Mouse (Mus musculus): ENCODE data around the gene Syngr4.
A peak's percentile ranks its signal among the peaks of the same experiment; 100 is the strongest.
"Not testable (repeated sequence)": the region's sequence is repeated elsewhere in the genome, so short reads cannot be mapped to it uniquely, and the experiment has no call there.

Gene Syngr4

GRCm38 (mm10) chr7:45896517-45897257 is at the start of gene Syngr4, which contains the start of gene Tmem143:
Gene Syngr4, minus strand, starts transcription at chr7:45896714.
Gene Tmem143, plus strand, starts transcription at chr7:45896941.
- DNase-seq (ENCODE audit: low spot score) = peak; percentile 97

GRCm38 (mm10) chr7:45943280-45943679 is 46.8 kb upstream of the Syngr4 start:
- DNase-seq (ENCODE audit: low spot score) = not testable (repeated sequence)

GRCm38 (mm10) chr7:45941986-45942385 is 45.5 kb upstream of the Syngr4 start:
- DNase-seq (ENCODE audit: low spot score) = no peak

GRCm38 (mm10) chr7:45939836-45940235 is 43.3 kb upstream of the Syngr4 start:
- no peak for DNase-seq (ENCODE audit: low spot score)

GRCm38 (mm10) chr7:45935114-45935513 is 38.6 kb upstream of the Syngr4 start:
- DNase-seq (ENCODE audit: low spot score) = no peak

- DNase-seq (ENCODE audit: low spot score) = not testable (repeated sequence)
Measured at GRCm38 (mm10) chr7:45933766-45934165, 37.3 kb upstream of the Syngr4 start.

GRCm38 (mm10) chr7:45929688-45930087 is 33.2 kb upstream of the Syngr4 start:
- DNase-seq (ENCODE audit: low spot score) = no peak

GRCm38 (mm10) chr7:45928626-45929295 is 32.2 kb upstream of the Syngr4 start:
- DNase-seq (ENCODE audit: low spot score) = no peak

GRCm38 (mm10) chr7:45924429-45924816 is 27.9 kb upstream of the Syngr4 start:
- no peak for DNase-seq (ENCODE audit: low spot score)

GRCm38 (mm10) chr7:45923762-45924428 is 27.4 kb upstream of the Syngr4 start, which contains the start of gene Ccdc114:
Gene Ccdc114, plus strand, starts transcription at chr7:45924072.
- peak; percentile 78 for DNase-seq (ENCODE audit: low spot score)

GRCm38 (mm10) chr7:45922928-45923761 is 26.6 kb upstream of the Syngr4 start:
- DNase-seq (ENCODE audit: low spot score) = peak; percentile 95

GRCm38 (mm10) chr7:45921950-45922600 is 25.6 kb upstream of the Syngr4 start:
- DNase-seq (ENCODE audit: low spot score) = no peak

GRCm38 (mm10) chr7:45921242-45921621 is 24.7 kb upstream of the Syngr4 start, which contains the start of gene Emp3:
Gene Emp3, minus strand, starts transcription at chr7:45921404.
- peak; percentile 61 for DNase-seq (ENCODE audit: low spot score)

GRCm38 (mm10) chr7:45920583-45921241 is 24.2 kb upstream of the Syngr4 start:
- DNase-seq (ENCODE audit: low spot score) = peak; percentile 68

- DNase-seq (ENCODE audit: low spot score) = no peak
Measured at GRCm38 (mm10) chr7:45919761-45920160, 23.2 kb upstream of the Syngr4 start.

GRCm38 (mm10) chr7:45919083-45919671 is 22.7 kb upstream of the Syngr4 start:
- DNase-seq (ENCODE audit: low spot score) = no peak

GRCm38 (mm10) chr7:45917926-45918325 is 21.4 kb upstream of the Syngr4 start:
- DNase-seq (ENCODE audit: low spot score) = no peak

- no peak for DNase-seq (ENCODE audit: low spot score)
Measured at GRCm38 (mm10) chr7:45917004-45917704, 20.6 kb upstream of the Syngr4 start.

All from ovary, adult 18-20 months (tissue).